Comparison of ENCODE assay signal across 10 mouse cellular contexts in the genomic region with DNA sequence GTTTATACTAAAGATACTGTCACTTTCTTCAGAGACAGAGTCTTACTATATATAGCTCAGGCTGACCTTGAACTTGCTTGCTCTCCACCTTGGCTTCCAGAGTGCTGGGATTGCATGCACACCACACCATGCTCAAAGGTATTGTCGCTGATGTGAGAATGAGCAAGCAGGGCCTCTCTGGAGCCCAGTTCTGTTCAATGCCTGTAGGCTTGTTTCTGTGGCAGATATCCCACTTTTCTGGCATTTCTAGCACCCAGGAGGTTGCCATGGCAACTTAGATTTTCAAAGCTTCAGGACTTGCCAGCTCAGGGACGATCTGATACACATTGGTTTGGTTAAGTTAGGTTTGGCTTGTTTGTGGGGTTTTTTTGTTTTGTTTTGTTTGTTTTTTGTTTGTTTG. TPM values are rescaled to one million over a fixed set of nuclear protein-coding genes. Genes with fewer than 3 reads are reported as not detected.
DNase-seq lines count a peak whose midpoint lies in the region; ATAC-seq and TF ChIP-seq lines count a peak whose summit lies in the region.
"Had no signal": no experiment of that assay in that cellular context is flagged by ENCODE, and none has a peak within 500 bp of the region (broad histone marks: within the 10 kb centered on the region; RNA-seq: fewer than 3 reads in every experiment).

No protein-coding gene starts in this region.

- no peak overlapping the region for H3K4me2 ChIP-seq in lung, embryonic 14.5 days
- no peak overlapping the region for H3K4me2 ChIP-seq in forebrain, embryonic 12.5 days

- TF ChIP-seq CTCF in lung, embryonic 14.5 days (IDR thresholded peaks at IDR 0.05; ENCODE audit: low read depth) = no peak

- WGBS in lung, embryonic 14.5 days = 22% methylated on average over 2 of the region's 2 CpGs
- WGBS in forebrain, embryonic 12.5 days = 35% methylated on average over 2 of the region's 2 CpGs

- no peak overlapping the region for H3K4me3 ChIP-seq in lung, embryonic 14.5 days (ENCODE audit: low read depth, low read length)
- no peak overlapping the region for H3K4me3 ChIP-seq in forebrain, embryonic 12.5 days (replicated peaks)

- H3K4me1 ChIP-seq in lung, embryonic 14.5 days (ENCODE audit: insufficient read depth) = peaks cover 12% of the 10 kb centered on the region
- H3K4me1 ChIP-seq in forebrain, embryonic 12.5 days = peaks cover 22% of the 10 kb centered on the region

- no peaks in the 10 kb centered on the region for H3K9me3 ChIP-seq in lung, embryonic 14.5 days (ENCODE audit: low read depth, low read length)
- no peaks in the 10 kb centered on the region for H3K9me3 ChIP-seq in forebrain, embryonic 12.5 days

- DNase-seq in lung, embryonic 14.5 days = peak; percentile 76
- DNase-seq in lung, postnatal 4 days = no peak
- peak; percentile 75 for DNase-seq in layer of hippocampus, adult 9-10 months (ENCODE audit: low spot score)
- DNase-seq in right cerebral cortex, adult 2 months (ENCODE audit: low spot score in 2 of 2) = peak; percentile 67 to 74
- no peak for DNase-seq in gastrocnemius, postnatal 10 days
- DNase-seq in spleen, postnatal 14 days (ENCODE audit: low spot score in 2 of 2) = no peak
- DNase-seq: cerebellum, adult 9-10 months; liver had no signal

- H3K36me3 ChIP-seq in lung, embryonic 14.5 days (ENCODE audit: insufficient read depth) = no peaks in the 10 kb centered on the region
- H3K36me3 ChIP-seq in forebrain, embryonic 12.5 days (replicated peaks) = no peaks in the 10 kb centered on the region

- no peaks in the 10 kb centered on the region for H3K27me3 ChIP-seq in lung, embryonic 14.5 days (ENCODE audit: insufficient read depth, low read length)
- H3K27me3 ChIP-seq in forebrain, embryonic 12.5 days = no peaks in the 10 kb centered on the region

- ATAC-seq in lung, embryonic 14.5 days (ENCODE audit: insufficient read depth) = 0 out of 2 replicates have a peak, but pooled peaks have one; percentile 39
- peak; percentile 72; the same call in 1 of the 2 replicates for ATAC-seq in forebrain, embryonic 12.5 days (ENCODE audit: low FRiP score)
- ATAC-seq in erythroblast, adult 5-6 weeks (replicated peaks; ENCODE audit: low FRiP score, poor library complexity, severe bottlenecking) = no peak

- H3K9ac ChIP-seq in lung, embryonic 14.5 days = no peak overlapping the region
- no peak overlapping the region for H3K9ac ChIP-seq in forebrain, embryonic 12.5 days

- no peak overlapping the region for H3K27ac ChIP-seq in lung, embryonic 14.5 days (ENCODE audit: low read depth)
- no peak overlapping the region; the same call in 1 of the 2 replicates for H3K27ac ChIP-seq in forebrain, embryonic 12.5 days

RNA-seq across cellular contexts. Expression of a gene that starts 22.9 kb away (rescaled TPM):
- 120 and 137 TPM in 2 replicates for polyA plus RNA-seq in lung, embryonic 14.5 days (2014; fragmentation: Nextera tagmentation; extraction: Ambion mirVana)
- polyA plus RNA-seq in forebrain, embryonic 12.5 days (2016; fragmentation: Nextera tagmentation; extraction: Ambion mirVana) = 147 and 149 TPM in 2 replicates
- total RNA-seq in gastrocnemius, postnatal 10 days (2021) = 10 to 100 TPM; 16.2 to 20.5 TPM
- total RNA-seq in erythroblast, adult 5-6 weeks (2015; ENCODE audit: low replicate concordance) = 111 and 127 TPM in 2 replicates
- 137 and 289 TPM in 2 replicates for total RNA-seq in erythroblast, adult 5-6 weeks (2017; ENCODE audit: low replicate concordance)

RNA-seq across cellular contexts. Expression of a gene that starts 58.2 kb away (rescaled TPM):
- 1,651 and 1,692 TPM in 2 replicates for polyA plus RNA-seq in lung, embryonic 14.5 days (2014; fragmentation: Nextera tagmentation; extraction: Ambion mirVana)
- polyA plus RNA-seq in forebrain, embryonic 12.5 days (2016; fragmentation: Nextera tagmentation; extraction: Ambion mirVana) = 1,239 and 1,358 TPM in 2 replicates
- 1,000 to 10,000 TPM; 2,152 to 2,273 TPM for total RNA-seq in gastrocnemius, postnatal 10 days (2021)
- total RNA-seq in erythroblast, adult 5-6 weeks (2015; ENCODE audit: low replicate concordance) = 939 and 1,145 TPM in 2 replicates
- total RNA-seq in erythroblast, adult 5-6 weeks (2017; ENCODE audit: low replicate concordance) = 1,067 and 1,257 TPM in 2 replicates

Comparison
In these comparisons a context has a peak if more than half of its experiments do, and no peak if none do; other contexts are left out.
1. DNase-seq: peak in lung, embryonic 14.5 days (single experiment), layer of hippocampus, adult 9-10 months (single experiment) and right cerebral cortex, adult 2 months (2 of 2); none in lung, postnatal 4 days (0 of 2), gastrocnemius, postnatal 10 days (single experiment) and spleen, postnatal 14 days (0 of 2).
2. RNA of a gene that starts 22.9 kb away (total RNA-seq): 111 to 289 TPM in erythroblast, adult 5-6 weeks; 16.2 to 20.5 TPM in gastrocnemius, postnatal 10 days; every median in the first group is over 4 times any median in the second.